14 mouse cellular contexts compared by ENCODE assay signal in the genomic region with DNA sequence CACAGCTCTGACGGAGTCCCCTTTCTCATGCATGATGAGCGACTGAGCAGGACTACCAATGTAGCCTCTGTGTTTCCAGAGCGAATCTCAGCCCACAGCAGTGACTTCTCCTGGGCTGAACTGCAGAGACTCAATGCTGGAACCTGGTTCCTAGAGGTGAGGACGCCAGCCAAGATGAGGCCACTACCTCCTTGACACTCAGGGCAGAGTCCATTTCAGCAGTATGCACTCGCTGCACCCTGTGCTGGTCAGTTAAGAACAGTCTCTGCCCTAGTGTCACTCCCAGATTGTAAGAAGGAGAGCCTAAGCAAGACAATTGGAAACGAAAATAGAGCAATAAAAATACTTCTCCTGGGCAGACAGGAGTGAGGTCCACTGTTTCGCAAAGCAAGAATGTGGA.
"Had no signal": no experiment of that assay in that cellular context is flagged by ENCODE, and none has a peak within 500 bp of the region (broad histone marks: within the 10 kb centered on the region; RNA-seq: fewer than 3 reads in every experiment).

No protein-coding gene starts in this region.

- H3K9ac ChIP-seq: hindbrain, embryonic 15.5 days; limb, embryonic 12.5 days; liver, embryonic 15.5 days; midbrain, embryonic 13.5 days had no signal

- H3K27ac ChIP-seq: hindbrain, embryonic 15.5 days; limb, embryonic 12.5 days; liver, embryonic 15.5 days; midbrain, embryonic 13.5 days; stomach, postnatal 0 days had no signal

- H3K36me3 ChIP-seq: hindbrain, embryonic 15.5 days; limb, embryonic 12.5 days; liver, embryonic 15.5 days; midbrain, embryonic 13.5 days had no signal

- DNase-seq: layer of hippocampus, adult 9-11 months; layer of hippocampus, postnatal 36 days; lung, adult 2 months; lung, postnatal 36 days; right cerebral cortex, postnatal 25 days; thymus, adult 18-20 months; thymus, postnatal 14 days had no signal

- H3K4me2 ChIP-seq: hindbrain, embryonic 15.5 days; limb, embryonic 12.5 days; liver, embryonic 11.5 days; liver, embryonic 15.5 days; midbrain, embryonic 13.5 days had no signal

- H3K4me3 ChIP-seq: hindbrain, embryonic 15.5 days; limb, embryonic 12.5 days; liver, embryonic 15.5 days; midbrain, embryonic 13.5 days had no signal

- H3K27me3 ChIP-seq: hindbrain, embryonic 15.5 days; midbrain, embryonic 13.5 days had no signal

- H3K9me3 ChIP-seq: hindbrain, embryonic 15.5 days; limb, embryonic 12.5 days; liver, embryonic 15.5 days; midbrain, embryonic 13.5 days had no signal

- H3K4me1 ChIP-seq: hindbrain, embryonic 15.5 days; limb, embryonic 12.5 days; liver, embryonic 15.5 days had no signal

- ATAC-seq: lung, postnatal 0 days; midbrain, embryonic 13.5 days had no signal
